ENCODE assay signal across 25 mouse cellular contexts in the genomic region with DNA sequence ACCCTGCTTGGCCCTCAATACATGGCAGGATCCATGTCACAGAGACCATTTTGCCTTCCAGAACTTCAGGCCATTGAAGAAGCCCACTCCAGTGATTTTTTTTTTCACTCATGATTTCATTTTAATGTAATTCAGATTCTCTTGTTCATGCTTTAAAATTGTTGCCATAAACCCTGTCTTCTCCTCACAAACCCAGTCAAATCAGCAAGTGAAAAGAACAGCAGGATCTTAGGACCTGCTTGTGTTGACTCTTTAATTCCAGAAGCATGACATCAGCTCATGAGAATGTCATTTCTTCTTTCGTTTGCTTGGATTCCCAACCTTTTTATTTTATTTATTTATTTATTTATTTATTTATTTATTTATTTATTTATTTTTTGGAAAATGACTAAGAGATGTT.
DNase-seq lines count a peak whose midpoint lies in the region; ATAC-seq and TF ChIP-seq lines count a peak whose summit lies in the region.
"Had no signal": no experiment of that assay in that cellular context is flagged by ENCODE, and none has a peak within 500 bp of the region (broad histone marks: within the 10 kb centered on the region; RNA-seq: fewer than 3 reads in every experiment).

No protein-coding gene starts in this region.

- peak; percentile 85 for DNase-seq in midbrain, embryonic 11.5 days (ENCODE audit: low spot score, missing footprints)
- DNase-seq in midbrain, postnatal 0 days (ENCODE audit: low spot score), result no peak
- peak; percentile 45 for DNase-seq in Muller cell, postnatal 12 days (ENCODE audit: inconsistent ontology term)
- DNase-seq in R1 (ENCODE audit: low read depth, low spot score), result peak; percentile 75
- DNase-seq in liver, result no peak
- no peak for DNase-seq in lung, adult 2 months
- DNase-seq: adrenal gland, adult 2 months; adrenal gland, adult 8-10 months; adrenal gland, postnatal 10 days; adrenal gland, postnatal 14 days; adrenal gland, postnatal 25 days; adrenal gland, postnatal 36 days; B cell, adult 2 months; cerebellum, adult 11 months; cerebellum, adult 11-12 months; cerebellum, adult 18-20 months; cerebellum, adult 2 months; cerebellum, adult 8-10 months had no signal

- no peak for ATAC-seq in midbrain, embryonic 11.5 days (ENCODE audit: low FRiP score)
- ATAC-seq in midbrain, postnatal 0 days (ENCODE audit: low FRiP score), result no peak
- no peak for ATAC-seq in forebrain, embryonic 16.5 days
- ATAC-seq: activated CD4-positive, CD25-positive, alpha-beta regulatory T cell, adult 4 months; CD4-positive, CD25-positive, alpha-beta regulatory T cell, adult 4 months; Patski had no signal

- no peak overlapping the region for H3K27ac ChIP-seq in midbrain, embryonic 11.5 days (ENCODE audit: low read depth, low read length)
- H3K27ac ChIP-seq in midbrain, postnatal 0 days (ENCODE audit: low read depth, low read length), result no peak overlapping the region
- peak overlapping the region; percentile 72 for H3K27ac ChIP-seq in ES-Bruce4 (ENCODE audit: insufficient read depth, low read length)
- H3K27ac ChIP-seq in forebrain, embryonic 16.5 days (ENCODE audit: low read length), result no peak overlapping the region

- no peak overlapping the region for H3K4me3 ChIP-seq in midbrain, embryonic 11.5 days (ENCODE audit: low read depth, low read length)
- H3K4me3 ChIP-seq in midbrain, postnatal 0 days (ENCODE audit: low read depth, low read length), result no peak overlapping the region
- no peak overlapping the region for H3K4me3 ChIP-seq in ES-Bruce4 (ENCODE audit: low read depth, low read length)
- H3K4me3 ChIP-seq in forebrain, embryonic 16.5 days (replicated peaks; ENCODE audit: low read length), result no peak overlapping the region
- H3K4me3 ChIP-seq in lung, adult 2 months (replicated peaks; ENCODE audit: extremely low read depth, low read depth, low read length), result no peak overlapping the region

- TF ChIP-seq EP300 in ES-Bruce4 (IDR thresholded peaks at IDR 0.05; ENCODE audit: insufficient read depth, low read depth, low read length), result no peak

- no peaks in the 10 kb centered on the region for H3K9me3 ChIP-seq in midbrain, embryonic 11.5 days (ENCODE audit: control insufficient read depth, low read length)
- no peaks in the 10 kb centered on the region for H3K9me3 ChIP-seq in midbrain, postnatal 0 days (ENCODE audit: low read length)
- no peaks in the 10 kb centered on the region for H3K9me3 ChIP-seq in ES-Bruce4 (replicated peaks; ENCODE audit: control insufficient read depth, insufficient read depth, low read length, poor library complexity, severe bottlenecking)
- no peaks in the 10 kb centered on the region for H3K9me3 ChIP-seq in forebrain, embryonic 16.5 days (ENCODE audit: control insufficient read depth, low read length)

- TF ChIP-seq POLR2A in ES-Bruce4 (IDR thresholded peaks at IDR 0.05; ENCODE audit: insufficient read depth, low read length), result no peak
- no peak for TF ChIP-seq POLR2A in lung, adult 2 months (IDR thresholded peaks at IDR 0.05; ENCODE audit: borderline replicate concordance, extremely low read depth, low read depth, low read length)

- H3K27me3 ChIP-seq in midbrain, embryonic 11.5 days (ENCODE audit: control insufficient read depth, insufficient read depth, low read length), result no peaks in the 10 kb centered on the region
- H3K27me3 ChIP-seq in midbrain, postnatal 0 days (ENCODE audit: insufficient read depth, low read length), result no peaks in the 10 kb centered on the region
- no peaks in the 10 kb centered on the region for H3K27me3 ChIP-seq in ES-Bruce4 (ENCODE audit: control insufficient read depth, insufficient read depth, low read length, poor library complexity, severe bottlenecking)
- H3K27me3 ChIP-seq in forebrain, embryonic 16.5 days (replicated peaks; ENCODE audit: control insufficient read depth, insufficient read depth, low read length), result no peaks in the 10 kb centered on the region
- H3K27me3 ChIP-seq: CH12.LX, Patski had no signal

- H3K4me1 ChIP-seq in midbrain, embryonic 11.5 days (ENCODE audit: control insufficient read depth, insufficient read depth, low read length), result no peaks in the 10 kb centered on the region
- H3K4me1 ChIP-seq in midbrain, postnatal 0 days (ENCODE audit: insufficient read depth, low read length), result no peaks in the 10 kb centered on the region
- no peaks in the 10 kb centered on the region for H3K4me1 ChIP-seq in ES-Bruce4 (ENCODE audit: control insufficient read depth, insufficient read depth, low read length)
- H3K4me1 ChIP-seq in forebrain, embryonic 16.5 days (replicated peaks; ENCODE audit: control insufficient read depth, insufficient read depth, low read length), result no peaks in the 10 kb centered on the region
- H3K4me1 ChIP-seq in lung, adult 2 months (ENCODE audit: control insufficient read depth, insufficient read depth, low read length), result no peaks in the 10 kb centered on the region

- H3K9ac ChIP-seq in midbrain, embryonic 11.5 days (ENCODE audit: low read length), result no peak overlapping the region
- H3K9ac ChIP-seq in midbrain, postnatal 0 days (replicated peaks; ENCODE audit: low read length, poor library complexity, severe bottlenecking), result no peak overlapping the region
- H3K9ac ChIP-seq in ES-Bruce4 (ENCODE audit: low read depth, poor library complexity, severe bottlenecking), result no peak overlapping the region
- H3K9ac ChIP-seq in forebrain, embryonic 16.5 days (replicated peaks; ENCODE audit: low read depth, low read length), result no peak overlapping the region

- H3K36me3 ChIP-seq in midbrain, embryonic 11.5 days (ENCODE audit: control insufficient read depth, insufficient read depth, low read length), result no peaks in the 10 kb centered on the region
- H3K36me3 ChIP-seq in midbrain, postnatal 0 days (ENCODE audit: insufficient read depth, low read length), result no peaks in the 10 kb centered on the region
- no peaks in the 10 kb centered on the region for H3K36me3 ChIP-seq in ES-Bruce4 (ENCODE audit: control insufficient read depth, insufficient read depth, low read length, poor library complexity, severe bottlenecking)
- H3K36me3 ChIP-seq in forebrain, embryonic 16.5 days (ENCODE audit: control insufficient read depth, insufficient read depth), result no peaks in the 10 kb centered on the region
- H3K36me3 ChIP-seq: G1E had no signal

- 44% methylated on average over 1 of the region's 1 CpGs for WGBS in midbrain, embryonic 11.5 days
- whole genome bisulfite sequencing in midbrain, postnatal 0 days, result 39% methylated on average over 1 of the region's 1 CpGs
- 31% methylated on average over 1 of the region's 1 CpGs for WGBS in forebrain, embryonic 16.5 days
- 50% methylated on average over 1 of the region's 1 CpGs for WGBS in lung, adult 2 months

- H3K4me2 ChIP-seq in midbrain, embryonic 11.5 days, result no peak overlapping the region
- no peak overlapping the region for H3K4me2 ChIP-seq in midbrain, postnatal 0 days (ENCODE audit: low read depth, low read length, poor library complexity, severe bottlenecking)
- no peak overlapping the region for H3K4me2 ChIP-seq in forebrain, embryonic 16.5 days (ENCODE audit: low read length)

- TF ChIP-seq CTCF in midbrain, postnatal 0 days (IDR thresholded peaks at IDR 0.05), result no peak
- no peak for TF ChIP-seq CTCF in ES-Bruce4 (IDR thresholded peaks at IDR 0.05; ENCODE audit: low read depth, low read length)
- TF ChIP-seq CTCF in lung, adult 2 months (IDR thresholded peaks at IDR 0.05; ENCODE audit: insufficient read depth, low read length), result no peak

Comparison
In these comparisons a context has a peak if more than half of its experiments do, and no peak if none do; other contexts are left out.
1. DNase-seq: peak in midbrain, embryonic 11.5 days (single experiment), Muller cell, postnatal 12 days (single experiment) and R1 (single experiment); none in midbrain, postnatal 0 days (single experiment), liver (single experiment) and lung, adult 2 months (single experiment).